Comparison of ENCODE assay signal across 12 mouse cellular contexts in genomic region chr8:107671471-107671870, GRCm38 (mm10).
A peak's percentile ranks its signal among the peaks of the same experiment; 100 is the strongest.
DNase-seq lines count a peak whose midpoint lies in the region; ATAC-seq and TF ChIP-seq lines count a peak whose summit lies in the region.
"Had no signal": no experiment of that assay in that cellular context is flagged by ENCODE, and none has a peak within 500 bp of the region (broad histone marks: within the 10 kb centered on the region; RNA-seq: fewer than 3 reads in every experiment).

No protein-coding gene starts in this region.

- WGBS in kidney, postnatal 0 days = 39% methylated on average over 8 of the region's 8 CpGs
- WGBS in forebrain, embryonic 16.5 days = 22% methylated on average over 8 of the region's 8 CpGs
- WGBS in midbrain, postnatal 0 days = 29% methylated on average over 8 of the region's 8 CpGs

- no peak overlapping the region for H3K4me2 ChIP-seq in kidney, postnatal 0 days (ENCODE audit: low read length)
- peak overlapping the region; percentile 26; the same call in 1 of the 2 replicates for H3K4me2 ChIP-seq in forebrain, embryonic 16.5 days (ENCODE audit: low read length)
- H3K4me2 ChIP-seq in midbrain, postnatal 0 days (ENCODE audit: low read depth, low read length, poor library complexity, severe bottlenecking) = no peak overlapping the region
- H3K4me2 ChIP-seq: kidney, embryonic 15.5 days; lung, embryonic 15.5 days had no signal

- no peaks in the 10 kb centered on the region for H3K9me3 ChIP-seq in kidney, postnatal 0 days (replicated peaks; ENCODE audit: low read length)
- H3K9me3 ChIP-seq in forebrain, embryonic 16.5 days (ENCODE audit: control insufficient read depth, low read length) = no peaks in the 10 kb centered on the region
- no peaks in the 10 kb centered on the region for H3K9me3 ChIP-seq in midbrain, postnatal 0 days (ENCODE audit: low read length)
- H3K9me3 ChIP-seq: kidney, embryonic 15.5 days; lung, embryonic 15.5 days had no signal

- H3K4me3 ChIP-seq in kidney, postnatal 0 days (replicated peaks; ENCODE audit: low read depth, low read length) = no peak overlapping the region
- no peak overlapping the region for H3K4me3 ChIP-seq in forebrain, embryonic 16.5 days (replicated peaks; ENCODE audit: low read length)
- no peak overlapping the region for H3K4me3 ChIP-seq in midbrain, postnatal 0 days (ENCODE audit: low read depth, low read length)
- H3K4me3 ChIP-seq: kidney, embryonic 15.5 days; lung, embryonic 15.5 days; myocyte had no signal

- H3K36me3 ChIP-seq in kidney, postnatal 0 days (ENCODE audit: insufficient read depth, low read length) = no peaks in the 10 kb centered on the region
- H3K36me3 ChIP-seq in forebrain, embryonic 16.5 days (ENCODE audit: control insufficient read depth, insufficient read depth) = no peaks in the 10 kb centered on the region
- H3K36me3 ChIP-seq in midbrain, postnatal 0 days (ENCODE audit: insufficient read depth, low read length) = no peaks in the 10 kb centered on the region
- H3K36me3 ChIP-seq: kidney, embryonic 15.5 days; lung, embryonic 15.5 days had no signal

- no peak for ATAC-seq in kidney, postnatal 0 days (replicated peaks; ENCODE audit: low FRiP score, low read depth)
- ATAC-seq in forebrain, embryonic 16.5 days = peak; percentile 80
- no peak for ATAC-seq in midbrain, postnatal 0 days (ENCODE audit: low FRiP score)
- no peak for ATAC-seq in activated CD4-positive, CD25-positive, alpha-beta regulatory T cell, adult 4 months

- no peaks in the 10 kb centered on the region for H3K4me1 ChIP-seq in kidney, postnatal 0 days (replicated peaks; ENCODE audit: insufficient read depth, low read length)
- peaks cover 10% of the 10 kb centered on the region for H3K4me1 ChIP-seq in forebrain, embryonic 16.5 days (replicated peaks; ENCODE audit: control insufficient read depth, insufficient read depth, low read length)
- H3K4me1 ChIP-seq in midbrain, postnatal 0 days (ENCODE audit: insufficient read depth, low read length) = no peaks in the 10 kb centered on the region
- H3K4me1 ChIP-seq: kidney, embryonic 15.5 days; lung, embryonic 15.5 days had no signal

- no peak overlapping the region for H3K9ac ChIP-seq in kidney, postnatal 0 days (ENCODE audit: low read depth, low read length)
- H3K9ac ChIP-seq in forebrain, embryonic 16.5 days (replicated peaks; ENCODE audit: low read depth, low read length) = no peak overlapping the region
- H3K9ac ChIP-seq in midbrain, postnatal 0 days (replicated peaks; ENCODE audit: low read length, poor library complexity, severe bottlenecking) = no peak overlapping the region
- H3K9ac ChIP-seq: kidney, embryonic 15.5 days; lung, embryonic 15.5 days had no signal

- TF ChIP-seq POLR2A in brain, embryonic 14.5 days (IDR thresholded peaks at IDR 0.05; ENCODE audit: borderline replicate concordance, extremely low read depth, insufficient read depth, insufficient read length, poor library complexity, severe bottlenecking) = no peak

- no peak for TF ChIP-seq CTCF in kidney, postnatal 0 days (IDR thresholded peaks at IDR 0.05; ENCODE audit: low read depth)
- TF ChIP-seq CTCF in brain, embryonic 14.5 days (IDR thresholded peaks at IDR 0.05; ENCODE audit: borderline replicate concordance, extremely low read depth, insufficient read depth, insufficient read length) = no peak
- TF ChIP-seq CTCF in midbrain, postnatal 0 days (IDR thresholded peaks at IDR 0.05) = no peak

- DNase-seq in kidney, postnatal 0 days (ENCODE audit: low spot score) = peak; percentile 21
- DNase-seq in kidney, adult 11 months = no peak
- peak; percentile 90 for DNase-seq in brain, embryonic 14.5 days (ENCODE audit: low read depth)
- peak; percentile 87 for DNase-seq in midbrain, postnatal 0 days (ENCODE audit: low spot score)
- no peak for DNase-seq in thymus, postnatal 10 days (ENCODE audit: low spot score in 2 of 2)
- no peak for DNase-seq in gastrocnemius, postnatal 10 days
- DNase-seq: thymus, postnatal 14 days had no signal

- no peaks in the 10 kb centered on the region for H3K27me3 ChIP-seq in kidney, postnatal 0 days (ENCODE audit: insufficient read depth, low read length)
- H3K27me3 ChIP-seq in forebrain, embryonic 16.5 days (replicated peaks; ENCODE audit: control insufficient read depth, insufficient read depth, low read length) = no peaks in the 10 kb centered on the region
- no peaks in the 10 kb centered on the region for H3K27me3 ChIP-seq in midbrain, postnatal 0 days (ENCODE audit: insufficient read depth, low read length)
- H3K27me3 ChIP-seq: kidney, embryonic 15.5 days; lung, embryonic 15.5 days had no signal

- H3K27ac ChIP-seq in kidney, postnatal 0 days = no peak overlapping the region
- no peak overlapping the region for H3K27ac ChIP-seq in forebrain, embryonic 16.5 days (ENCODE audit: low read length)
- H3K27ac ChIP-seq in midbrain, postnatal 0 days (ENCODE audit: low read depth, low read length) = no peak overlapping the region
- H3K27ac ChIP-seq: kidney, embryonic 15.5 days; lung, embryonic 15.5 days had no signal

Comparison
In these comparisons a context has a peak if more than half of its experiments do, and no peak if none do; other contexts are left out.
1. DNase-seq: peak in kidney, postnatal 0 days (single experiment), brain, embryonic 14.5 days (single experiment) and midbrain, postnatal 0 days (single experiment); none in kidney, adult 11 months (single experiment), thymus, postnatal 10 days (0 of 2) and gastrocnemius, postnatal 10 days (single experiment).